In genomic region chr9:52130348-52130747, GRCm38 (mm10) we compare ENCODE assay signal across 9 mouse cellular contexts. TPM values are rescaled to one million over a fixed set of nuclear protein-coding genes. Genes with fewer than 3 reads are reported as not detected.
DNase-seq lines count a peak whose midpoint lies in the region; ATAC-seq and TF ChIP-seq lines count a peak whose summit lies in the region.
"Had no signal": no experiment of that assay in that cellular context is flagged by ENCODE, and none has a peak within 500 bp of the region (broad histone marks: within the 10 kb centered on the region; RNA-seq: fewer than 3 reads in every experiment).

No protein-coding gene starts in this region.

- no peak overlapping the region for H3K9ac ChIP-seq in forebrain, embryonic 14.5 days (ENCODE audit: low read length)
- no peak overlapping the region for H3K9ac ChIP-seq in forebrain, embryonic 12.5 days
- H3K9ac ChIP-seq in kidney, embryonic 16.5 days (replicated peaks; ENCODE audit: low read length): no peak overlapping the region
- no peak overlapping the region for H3K9ac ChIP-seq in lung, postnatal 0 days (replicated peaks; ENCODE audit: low read depth)
- H3K9ac ChIP-seq: limb, embryonic 12.5 days had no signal

- WGBS in forebrain, embryonic 14.5 days: 74% methylated on average over 4 of the region's 4 CpGs
- 80% methylated on average over 4 of the region's 4 CpGs for WGBS in forebrain, embryonic 12.5 days
- WGBS in kidney, embryonic 16.5 days: 76% methylated on average over 4 of the region's 4 CpGs
- WGBS in lung, postnatal 0 days: 69% methylated on average over 4 of the region's 4 CpGs

- H3K4me1 ChIP-seq in forebrain, embryonic 14.5 days (ENCODE audit: control insufficient read depth, insufficient read depth, low read length): no peaks in the 10 kb centered on the region
- peaks cover 10% of the 10 kb centered on the region; the same call in 1 of the 2 replicates for H3K4me1 ChIP-seq in forebrain, embryonic 12.5 days
- H3K4me1 ChIP-seq in kidney, embryonic 16.5 days (ENCODE audit: insufficient read depth, low read length): no peaks in the 10 kb centered on the region
- H3K4me1 ChIP-seq in lung, postnatal 0 days (ENCODE audit: insufficient read depth, low read depth, low read length): no peaks in the 10 kb centered on the region
- H3K4me1 ChIP-seq: limb, embryonic 12.5 days had no signal

- TF ChIP-seq CTCF in lung, postnatal 0 days (IDR thresholded peaks at IDR 0.05): peak; percentile 64

- no peaks in the 10 kb centered on the region for H3K27me3 ChIP-seq in forebrain, embryonic 14.5 days (replicated peaks; ENCODE audit: control insufficient read depth, insufficient read depth, low read length)
- no peaks in the 10 kb centered on the region for H3K27me3 ChIP-seq in forebrain, embryonic 12.5 days
- no peaks in the 10 kb centered on the region for H3K27me3 ChIP-seq in kidney, embryonic 16.5 days (ENCODE audit: insufficient read depth, low read length)
- H3K27me3 ChIP-seq in lung, postnatal 0 days (replicated peaks; ENCODE audit: insufficient read depth, low read length): no peaks in the 10 kb centered on the region
- H3K27me3 ChIP-seq: limb, embryonic 12.5 days had no signal

- no peak for ATAC-seq in forebrain, embryonic 14.5 days
- no peak for ATAC-seq in forebrain, embryonic 12.5 days (ENCODE audit: low FRiP score)
- ATAC-seq in kidney, embryonic 16.5 days (ENCODE audit: low FRiP score, low TSS enrichment): no peak
- no peak for ATAC-seq in lung, postnatal 0 days

- H3K9me3 ChIP-seq in forebrain, embryonic 14.5 days (replicated peaks; ENCODE audit: control insufficient read depth, low read length): no peaks in the 10 kb centered on the region
- no peaks in the 10 kb centered on the region for H3K9me3 ChIP-seq in forebrain, embryonic 12.5 days
- no peaks in the 10 kb centered on the region; the same call in 1 of the 2 replicates for H3K9me3 ChIP-seq in kidney, embryonic 16.5 days (ENCODE audit: low read length)
- no peaks in the 10 kb centered on the region for H3K9me3 ChIP-seq in lung, postnatal 0 days (ENCODE audit: low read length)
- H3K9me3 ChIP-seq: limb, embryonic 12.5 days had no signal

- H3K36me3 ChIP-seq in forebrain, embryonic 14.5 days (ENCODE audit: control insufficient read depth, insufficient read depth, low read length): peaks cover 18% of the 10 kb centered on the region
- H3K36me3 ChIP-seq in forebrain, embryonic 12.5 days (replicated peaks): peaks cover 22% of the 10 kb centered on the region
- H3K36me3 ChIP-seq in kidney, embryonic 16.5 days (ENCODE audit: insufficient read depth, low read length): peaks cover 5% of the 10 kb centered on the region
- H3K36me3 ChIP-seq in lung, postnatal 0 days (ENCODE audit: insufficient read depth, low read length): 0 out of 2 replicates have a peak, but pooled peaks cover 4% of the 10 kb centered on the region

- H3K4me2 ChIP-seq in forebrain, embryonic 14.5 days (ENCODE audit: low read length): no peak overlapping the region
- H3K4me2 ChIP-seq in forebrain, embryonic 12.5 days: no peak overlapping the region
- H3K4me2 ChIP-seq in kidney, embryonic 16.5 days (replicated peaks; ENCODE audit: low read depth, low read length): no peak overlapping the region
- H3K4me2 ChIP-seq in lung, postnatal 0 days (replicated peaks; ENCODE audit: low read depth, low read length): no peak overlapping the region
- H3K4me2 ChIP-seq: limb, embryonic 12.5 days had no signal

- peak; percentile 32 for DNase-seq in forebrain, embryonic 14.5 days (ENCODE audit: low spot score)
- DNase-seq in kidney, postnatal 14 days: peak; percentile 27
- peak; percentile 38 for DNase-seq in retina, embryonic 14.5 days (ENCODE audit: low spot score)
- DNase-seq in retina, postnatal 1 day: no peak
- peak; percentile 9 for DNase-seq in lung, postnatal 0 days (ENCODE audit: low spot score)
- no peak for DNase-seq in adipocyte (ENCODE audit: low spot score)

- H3K4me3 ChIP-seq in forebrain, embryonic 14.5 days (ENCODE audit: low read depth, low read length): no peak overlapping the region
- H3K4me3 ChIP-seq in forebrain, embryonic 12.5 days (replicated peaks): no peak overlapping the region
- no peak overlapping the region for H3K4me3 ChIP-seq in kidney, embryonic 16.5 days (ENCODE audit: low read length)
- no peak overlapping the region for H3K4me3 ChIP-seq in lung, postnatal 0 days (ENCODE audit: low read depth, low read length)
- H3K4me3 ChIP-seq: limb, embryonic 12.5 days had no signal

- no peak for TF ChIP-seq EP300 in lung, postnatal 0 days (IDR thresholded peaks at IDR 0.05)

- H3K27ac ChIP-seq in forebrain, embryonic 14.5 days (ENCODE audit: low read depth, low read length): no peak overlapping the region
- no peak overlapping the region for H3K27ac ChIP-seq in forebrain, embryonic 12.5 days
- no peak overlapping the region for H3K27ac ChIP-seq in kidney, embryonic 16.5 days (ENCODE audit: low read length)
- H3K27ac ChIP-seq in lung, postnatal 0 days (ENCODE audit: low read length): no peak overlapping the region
- H3K27ac ChIP-seq: limb, embryonic 12.5 days had no signal

RNA-seq across cellular contexts. Expression of gene Zc3h12c, which starts 38.0 kb away (rescaled TPM):
- polyA plus RNA-seq in forebrain, embryonic 14.5 days (2014; fragmentation: Nextera tagmentation; extraction: Ambion mirVana): 9.9 and 10.5 TPM in 2 replicates
- polyA plus RNA-seq in forebrain, embryonic 12.5 days (2016; fragmentation: Nextera tagmentation; extraction: Ambion mirVana): 12.6 and 12.8 TPM in 2 replicates
- polyA plus RNA-seq in kidney, embryonic 16.5 days (2015; fragmentation: Nextera tagmentation; extraction: Ambion mirVana): 3.0 and 3.4 TPM in 2 replicates
- 2.0 and 2.3 TPM in 2 replicates for polyA plus RNA-seq in lung, postnatal 0 days (2015; fragmentation: Nextera tagmentation; extraction: Ambion mirVana)

Comparison
In these comparisons a context has a peak if more than half of its experiments do, and no peak if none do; other contexts are left out.
1. DNase-seq: peak in forebrain, embryonic 14.5 days (single experiment), kidney, postnatal 14 days (single experiment), retina, embryonic 14.5 days (single experiment) and lung, postnatal 0 days (single experiment); none in retina, postnatal 1 day (single experiment) and adipocyte (single experiment).